Comparison of ENCODE assay signal across 8 mouse cellular contexts in genomic region chr4:106799772-106800336, GRCm38 (mm10). TPM values are rescaled to one million over a fixed set of nuclear protein-coding genes. Genes with fewer than 3 reads are reported as not detected.
A peak's percentile ranks its signal among the peaks of the same experiment; 100 is the strongest.
DNase-seq lines count a peak whose midpoint lies in the region; ATAC-seq and TF ChIP-seq lines count a peak whose summit lies in the region.

No protein-coding gene starts in this region.

- peak in 1 of 2 experiments; percentile 46 for DNase-seq in spleen, adult 2 months (ENCODE audit: low read depth in 1 of 2, low spot score in 2 of 2)
- DNase-seq in spleen, adult 12 weeks (ENCODE audit: low spot score): no peak
- DNase-seq in embryo, embryonic 9.5 days (ENCODE audit: extremely low spot score): peak; percentile 82
- peak; percentile 99 for DNase-seq in heart, adult 11 months
- peak; percentile 93 for DNase-seq in kidney, adult 18-20 months
- peak; percentile 78 for DNase-seq in left cerebral cortex, postnatal 4 days
- peak; percentile 50 to 77 for DNase-seq in spleen, postnatal 4 days (ENCODE audit: low spot score in 2 of 2)

- intact Hi-C loops in left cerebral cortex, postnatal 4 days (cut with DNase I): no loop called here

- peak; percentile 71 for ATAC-seq in midbrain, embryonic 13.5 days

- no peak for TF ChIP-seq POLR2A in spleen, adult 2 months (IDR thresholded peaks at IDR 0.05; ENCODE audit: low read depth, low read length)

- H3K4me1 ChIP-seq in spleen, adult 2 months (ENCODE audit: control insufficient read depth, insufficient read depth, insufficient read length): no peaks in the 10 kb centered on the region; the same call in none of the 2 replicates
- H3K4me1 ChIP-seq in midbrain, embryonic 13.5 days (replicated peaks): peaks cover 10% of the 10 kb centered on the region

- no peaks in the 10 kb centered on the region for H3K9me3 ChIP-seq in midbrain, embryonic 13.5 days

- H3K4me3 ChIP-seq in spleen, adult 2 months (ENCODE audit: extremely low read depth, insufficient read depth, insufficient read length): no peak overlapping the region
- no peak overlapping the region; the same call in 1 of the 2 replicates for H3K4me3 ChIP-seq in midbrain, embryonic 13.5 days (replicated peaks)

- peak; percentile 17; the same call in 1 of the 2 replicates for TF ChIP-seq CTCF in spleen, adult 2 months (IDR thresholded peaks at IDR 0.05; ENCODE audit: extremely low read depth, insufficient read depth, insufficient read length, insufficient replicate concordance)

- H3K4me2 ChIP-seq in midbrain, embryonic 13.5 days (replicated peaks): peak overlapping the region; percentile 38

- no peaks in the 10 kb centered on the region for H3K36me3 ChIP-seq in spleen, adult 2 months (ENCODE audit: control insufficient read depth, insufficient read depth, low read length)
- no peaks in the 10 kb centered on the region for H3K36me3 ChIP-seq in midbrain, embryonic 13.5 days

- 38% methylated on average over 15 of the region's 15 CpGs for WGBS in spleen, adult 2 months
- whole genome bisulfite sequencing in midbrain, embryonic 13.5 days: 10% methylated on average over 15 of the region's 15 CpGs

- H3K27me3 ChIP-seq in spleen, adult 2 months (ENCODE audit: control insufficient read depth, insufficient read depth, low read length): no peaks in the 10 kb centered on the region
- H3K27me3 ChIP-seq in midbrain, embryonic 13.5 days: peaks cover 10% of the 10 kb centered on the region

- 0 out of 2 replicates have a peak overlapping the region, but pooled peaks have one; percentile 28 for H3K9ac ChIP-seq in midbrain, embryonic 13.5 days (replicated peaks)

- no peak overlapping the region for H3K27ac ChIP-seq in spleen, adult 2 months (ENCODE audit: insufficient read depth, low read length)
- no peak overlapping the region for H3K27ac ChIP-seq in midbrain, embryonic 13.5 days

RNA-seq across cellular contexts. Expression of gene Acot11, which starts 4.9 kb away (rescaled TPM):
- 5.5 and 7.7 TPM in 2 replicates for polyA plus RNA-seq in spleen, adult 2 months (2012; rRNA removed)
- total RNA-seq in left cerebral cortex, postnatal 4 days (2021): 1 to 10 TPM; 3.7 to 3.8 TPM
- 1.00 and 1.4 TPM in 2 replicates for polyA plus RNA-seq in midbrain, embryonic 13.5 days (2015; fragmentation: Nextera tagmentation; extraction: Ambion mirVana)
